Mouse (Mus musculus) CH12.LX (cell line): Measurements from ENCODE around the gene Olfr420. TPM values are rescaled to one million over a fixed set of nuclear protein-coding genes. Genes with fewer than 3 reads are reported as not detected.

Source experiments
- DNase-seq: peaks from one replicate; pipeline ENCODE4 v3.0.0-alpha.2; 2013; ENCODE audit errors: extremely low read depth
- H3K27ac ChIP-seq: 2 replicates; pipeline ENCODE4 v1.5.1; 2012; ENCODE audit warnings: low read depth, mild to moderate bottlenecking, control low read depth, moderate library complexity; ENCODE audit not compliant: insufficient read depth
- H3K27me3 ChIP-seq: replicated peaks from 2 replicates; pipeline ENCODE3; 2012; ENCODE audit warnings: inconsistent platforms
- H3K36me3 ChIP-seq, 2 experiments: replicated peaks in 1 of 2; 2 replicates each; pipeline versions ENCODE3 to v1.6.1; 2012; ENCODE audit warnings: inconsistent platforms in 1 of 2, low read length in 1 of 2, mild to moderate bottlenecking in 1 of 2, mixed read lengths in 1 of 2, moderate library complexity in 1 of 2; ENCODE audit not compliant: control insufficient read depth in 1 of 2, insufficient read depth in 1 of 2
- H3K4me1 ChIP-seq, 2 experiments: 2 replicates each; pipeline ENCODE4 v1.6.1; 2012; ENCODE audit warnings: inconsistent platforms in 1 of 2, moderate library complexity in 1 of 2; ENCODE audit not compliant: insufficient read depth in 2 of 2, control insufficient read depth in 1 of 2
- H3K4me2 ChIP-seq: 2 replicates; pipeline ENCODE4 v1.6.1; 2012; ENCODE audit warnings: low read depth, mild to moderate bottlenecking, control low read depth; ENCODE audit not compliant: poor library complexity, insufficient read depth, severe bottlenecking
- H3K4me3 ChIP-seq, 3 experiments: fragments of 150-350 bp in 1 of 3; sonication (generic) in 1 of 3; replicated peaks in 1 of 3; 2 replicates each; pipeline versions ENCODE3 to v1.5.1; 2011 to 2012; ENCODE audit warnings: low read depth in 2 of 3, low read length in 2 of 3, mild to moderate bottlenecking in 2 of 3, moderate library complexity in 2 of 3, control low read depth in 1 of 3, improper control_type of control experiment in 1 of 3, inconsistent platforms in 1 of 3, mixed read lengths in 1 of 3; ENCODE audit not compliant: poor library complexity in 1 of 3
- H3K79me2 ChIP-seq: replicated peaks from 2 replicates; pipeline ENCODE4 v1.6.1; 2012; ENCODE audit warnings: mild to moderate bottlenecking, moderate library complexity; ENCODE audit not compliant: control insufficient read depth, poor library complexity, insufficient read depth, severe bottlenecking; ENCODE audit errors: extremely low read depth
- H3K9ac ChIP-seq: 2 replicates; pipeline ENCODE4 v1.6.1; 2012; ENCODE audit warnings: low read depth, mild to moderate bottlenecking, control low read depth, moderate library complexity; ENCODE audit not compliant: insufficient read depth
- H3K9me3 ChIP-seq: replicated peaks from 2 replicates; pipeline ENCODE3; 2012; ENCODE audit warnings: low read length, inconsistent platforms, mixed read lengths
- BHLHE40 ChIP-seq: IDR thresholded peaks from 2 replicates; pipeline ENCODE4 v1.6.1; 2011; ENCODE audit warnings: mild to moderate bottlenecking, low read depth, low read length, improper control_type of control experiment
- CHD1 ChIP-seq: IDR thresholded peaks from 2 replicates; pipeline ENCODE4 v1.6.1; 2012; ENCODE audit warnings: low read depth, low read length, improper control_type of control experiment, inconsistent platforms
- CHD2 ChIP-seq: IDR thresholded peaks from 2 replicates; pipeline ENCODE4 v1.6.1; 2011; ENCODE audit warnings: low read length, improper control_type of control experiment
- EP300 ChIP-seq: IDR thresholded peaks from 2 replicates; pipeline ENCODE4 v1.6.1; 2011; ENCODE audit warnings: low read length, improper control_type of control experiment
- ETS1 ChIP-seq: conservative IDR thresholded peaks from 2 replicates; pipeline ENCODE4 v1.6.1; 2012; ENCODE audit warnings: low read depth, mild to moderate bottlenecking, inconsistent platforms, low read length, improper control_type of control experiment, moderate library complexity
- JUN ChIP-seq: IDR thresholded peaks from 2 replicates; pipeline ENCODE4 v1.6.1; 2011; ENCODE audit warnings: low read depth, mild to moderate bottlenecking, low read length, improper control_type of control experiment, moderate library complexity; ENCODE audit not compliant: insufficient read depth
- KAT2A ChIP-seq: IDR thresholded peaks from 2 replicates; pipeline ENCODE4 v1.6.1; 2012; ENCODE audit warnings: low read length, improper control_type of control experiment, inconsistent platforms; ENCODE audit not compliant: insufficient replicate concordance
- MAFK ChIP-seq: IDR thresholded peaks from 2 replicates; pipeline ENCODE4 v1.6.1; 2011; ENCODE audit warnings: low read length, improper control_type of control experiment; ENCODE audit not compliant: insufficient replicate concordance
- MAZ ChIP-seq: IDR thresholded peaks from 2 replicates; pipeline ENCODE4 v1.6.1; 2012; ENCODE audit warnings: low read depth, mild to moderate bottlenecking, inconsistent platforms, low read length, improper control_type of control experiment, moderate library complexity
- MXI1 ChIP-seq: IDR thresholded peaks from 2 replicates; pipeline ENCODE4 v1.6.1; 2011; ENCODE audit warnings: mild to moderate bottlenecking, low read depth, low read length, improper control_type of control experiment
- PAX5 ChIP-seq: IDR thresholded peaks from 2 replicates; pipeline ENCODE4 v1.6.1; 2012; ENCODE audit warnings: low read length, inconsistent platforms, mixed read lengths
- RCOR1 ChIP-seq: conservative IDR thresholded peaks from 2 replicates; pipeline ENCODE4 v1.6.1; 2012; ENCODE audit warnings: low read depth, mild to moderate bottlenecking, inconsistent platforms, low read length, improper control_type of control experiment
- SIN3A ChIP-seq: IDR thresholded peaks from 2 replicates; pipeline ENCODE4 v1.6.1; 2012; ENCODE audit warnings: low read length, improper control_type of control experiment, inconsistent platforms
- TCF12 ChIP-seq: IDR thresholded peaks from 2 replicates; pipeline ENCODE4 v1.6.1; 2014; ENCODE audit warnings: low read depth, mild to moderate bottlenecking, inconsistent platforms, low read length, improper control_type of control experiment
- ZC3H11A ChIP-seq: IDR thresholded peaks from 2 replicates; pipeline ENCODE4 v1.6.1; 2012; ENCODE audit warnings: low read depth, mild to moderate bottlenecking, inconsistent platforms, low read length, improper control_type of control experiment
- ZKSCAN1 ChIP-seq: IDR thresholded peaks from 2 replicates; pipeline ENCODE4 v1.6.1; 2012; ENCODE audit warnings: low read depth, inconsistent platforms, low read length, improper control_type of control experiment, borderline replicate concordance
- ZMIZ1 ChIP-seq: IDR thresholded peaks from 2 replicates; pipeline ENCODE4 v1.6.1; 2012; ENCODE audit warnings: low read depth, mild to moderate bottlenecking, inconsistent platforms, low read length, improper control_type of control experiment
- dilution Hi-C: fragments of 300-500 bp; cut with MboI; formaldehyde crosslinking; loops from 2 replicates; pipeline ENCODE4 v1.14.3; 2020; ENCODE audit warnings: low sequenced_read_pairs; ENCODE audit not compliant: extremely low pct_unique_long_range_greater_than_20kb, extremely low pct_ligation_motif_present
- in situ Hi-C: fragments of 300-500 bp; cut with MboI; formaldehyde crosslinking; loops from 3 replicates; pipeline ENCODE4 v1.14.3; 2019; ENCODE audit warnings: low sequenced_read_pairs, low pct_ligation_motif_present, low pct_unique_long_range_greater_than_20kb, mixed read lengths
- polyA plus RNA-seq: library from polyadenylated mRNA; unstranded; fragments of >175 nt; gene quantifications from 2 replicates; pipeline ENCODE4 v1.2.1, GENCODE M21; 2012; ENCODE audit warnings: low read depth; ENCODE audit not compliant: insufficient read length
- total RNA-seq, 2 experiments: library from RNA; depleted of rRNA; stranded (reverse); fragments of 300-350 nt in 1 of 2; fragments of >200 nt in 1 of 2; gene quantifications; 2 replicates each; pipeline ENCODE4 v1.2.3; 2012 to 2014

The Olfr420 gene
- total and polyA plus RNA-seq, 3 experiments: 0.73 TPM; not detected in 2

DNA sequence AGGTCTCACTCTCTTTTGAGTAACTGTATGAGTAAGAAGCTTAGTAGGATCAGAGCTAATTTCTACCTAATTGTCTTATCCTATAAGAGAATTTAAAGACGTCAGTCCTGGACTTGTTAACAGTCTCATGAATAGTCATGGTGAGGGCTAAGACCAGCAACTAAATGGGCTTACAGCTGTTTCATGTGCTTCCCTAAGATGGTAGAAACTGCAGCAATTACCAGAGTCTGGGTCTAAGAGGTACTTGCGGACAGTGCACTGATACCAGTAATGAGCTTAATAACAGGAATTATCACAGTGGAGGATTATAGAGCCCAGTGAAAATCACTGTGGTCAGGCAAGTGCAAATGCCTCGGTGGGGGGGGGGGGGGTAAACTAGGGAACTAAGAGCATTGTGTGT, 23.4 kb upstream of the Olfr420 start:
- TF ChIP-seq PAX5 (no peak), ZKSCAN1 (no peak), ZC3H11A (no peak), MXI1 (no peak), MAFK (no peak), KAT2A (no peak), JUN (no peak), CHD1 (no peak), CHD2 (no peak), EP300 (no peak), ETS1 (no peak), RCOR1 (no peak), BHLHE40 (no peak), MAZ (no peak)
- dilution Hi-C loops (no loop called here), in situ Hi-C loops (no loop called here)

DNA sequence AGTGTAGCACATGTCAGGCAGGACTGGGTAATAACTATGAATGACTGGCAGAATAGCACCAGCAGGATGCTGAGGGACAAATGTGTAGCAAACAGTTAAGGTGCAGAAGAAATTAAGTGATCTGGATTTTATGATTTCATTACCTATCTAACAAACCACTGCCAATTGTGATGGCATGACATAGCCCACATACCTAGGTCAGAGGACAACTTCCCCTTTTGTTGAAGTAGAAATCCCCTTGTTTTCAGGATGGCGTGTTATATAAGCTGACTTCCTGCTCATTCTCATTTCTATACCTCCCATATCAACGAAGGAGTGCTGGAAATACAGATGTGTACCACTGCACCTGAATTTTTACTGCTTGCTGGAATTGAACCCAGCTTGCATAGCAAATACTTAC, 14.0 kb upstream of the Olfr420 start:
- TF ChIP-seq EP300 (peak; percentile 40; the same call in 1 of the 2 replicates), ZMIZ1 (no peak), ETS1 (no peak), SIN3A (no peak), TCF12 (0 out of 2 replicates have a peak, but pooled peaks have one; percentile 17)
- H3K9ac ChIP-seq: no peak overlapping the region
- H3K4me2 ChIP-seq: no peak overlapping the region
- no peaks in the 10 kb centered on the region for H3K79me2 ChIP-seq
- H3K27ac ChIP-seq: no peak overlapping the region
- no peaks in the 10 kb centered on the region for H3K27me3 ChIP-seq
- in situ Hi-C loops (no loop called here), dilution Hi-C loops (no loop called here)
- DNase-seq: peak; percentile 33
- peaks cover 3 to 16% of the 10 kb centered on the region in 2 experiments; a peak in 3 of 4 replicates for H3K4me1 ChIP-seq
- no peak overlapping the region for H3K4me3 ChIP-seq
- no peaks in the 10 kb centered on the region for H3K36me3 ChIP-seq
- H3K9me3 ChIP-seq: no peaks in the 10 kb centered on the region

More for the DNA sequence above, 23.4 kb upstream of the Olfr420 start:
- no peaks in the 10 kb centered on the region for H3K9me3 ChIP-seq
- H3K27me3 ChIP-seq: no peaks in the 10 kb centered on the region
- no peaks in the 10 kb centered on the region for H3K79me2 ChIP-seq
- no peak overlapping the region for H3K27ac ChIP-seq
- no peak overlapping the region for H3K9ac ChIP-seq
- H3K4me1 ChIP-seq: peaks cover 0 to 2% of the 10 kb centered on the region in 2 experiments; a peak in 1 of 4 replicates
- no peak for DNase-seq
- no peaks in the 10 kb centered on the region for H3K36me3 ChIP-seq
- H3K4me2 ChIP-seq: no peak overlapping the region
- no peak overlapping the region for H3K4me3 ChIP-seq
